Mouse (Mus musculus): ENCODE results near the gene Trub1.

DNA sequence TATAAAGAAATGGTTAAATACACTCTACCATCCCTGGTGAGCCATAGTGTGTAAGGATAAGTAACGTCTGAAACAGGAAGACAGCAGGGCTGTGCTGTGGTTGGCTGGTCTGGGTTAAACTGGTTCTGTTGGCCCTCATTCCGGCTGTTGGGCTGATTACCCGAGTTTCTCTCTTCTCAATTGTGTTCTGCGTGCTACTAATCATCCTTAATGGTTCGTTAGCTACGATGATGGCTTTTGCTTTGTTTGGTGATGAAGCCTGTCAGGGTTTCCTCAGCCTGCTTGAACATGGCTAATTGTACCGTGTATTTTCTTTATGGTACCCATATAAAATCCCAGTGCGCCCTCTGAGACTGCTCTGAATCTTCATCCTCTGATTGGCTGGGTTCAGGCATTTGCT, 11.0 kb downstream of the Trub1 start:
- TF ChIP-seq TAL1 (conservative IDR thresholded peaks at IDR 0.05; ENCODE audit: low read depth, low read length) (no peak), CTCF (IDR thresholded peaks at IDR 0.05; ENCODE audit: low read depth, low read length) (no peak), POLR2AphosphoS5 (IDR thresholded peaks at IDR 0.05; ENCODE audit: insufficient replicate concordance, low read depth, low read length) (no peak), GATA1 (IDR thresholded peaks at IDR 0.05; ENCODE audit: borderline replicate concordance, low read length) (no peak), GATA2 (IDR thresholded peaks at IDR 0.05; ENCODE audit: borderline replicate concordance, low read depth, low read length) (no peak)

All from G1E (cell line).